ENCODE assay signal across 12 mouse cellular contexts in the genomic region with DNA sequence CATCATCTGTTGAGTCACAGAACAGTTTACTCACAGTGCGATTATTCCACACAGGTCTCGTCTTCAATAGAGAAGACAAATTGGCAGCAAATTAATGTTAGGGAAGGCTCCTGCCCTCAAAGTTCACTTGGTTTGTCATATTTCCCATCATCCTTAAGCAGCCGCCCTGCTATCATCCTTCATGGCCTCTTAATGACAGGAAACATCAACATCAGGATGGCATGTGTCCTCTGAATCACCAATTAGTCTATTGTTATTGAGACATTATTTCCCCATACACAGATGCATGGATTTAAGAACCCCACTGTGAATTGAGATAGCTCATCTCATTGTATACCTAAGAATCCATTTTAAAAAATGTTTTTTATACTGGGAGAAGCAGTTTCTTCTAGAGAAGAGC.
"Had no signal": no experiment of that assay in that cellular context is flagged by ENCODE, and none has a peak within 500 bp of the region (broad histone marks: within the 10 kb centered on the region; RNA-seq: fewer than 3 reads in every experiment).

No protein-coding gene starts in this region.

- DNase-seq: left cerebral cortex, postnatal 4 days; liver; liver, embryonic 13.5 days; liver, postnatal 0 days; lung, adult 18-20 months; lung, adult 2 months; lung, embryonic 14.5 days; lung, postnatal 10 days; lung, postnatal 14 days; lung, postnatal 36 days; lung, postnatal 4 days; midbrain, embryonic 14.5 days had no signal
